Mouse (Mus musculus): ENCODE data around the gene Cmtm3. TPM values are rescaled to one million over a fixed set of nuclear protein-coding genes. Genes with fewer than 3 reads are reported as not detected.

Cmtm3 gene
- total and polyA plus RNA-seq, 3 experiments: 0.36 to 1.3 TPM; not detected in 1

DNA sequence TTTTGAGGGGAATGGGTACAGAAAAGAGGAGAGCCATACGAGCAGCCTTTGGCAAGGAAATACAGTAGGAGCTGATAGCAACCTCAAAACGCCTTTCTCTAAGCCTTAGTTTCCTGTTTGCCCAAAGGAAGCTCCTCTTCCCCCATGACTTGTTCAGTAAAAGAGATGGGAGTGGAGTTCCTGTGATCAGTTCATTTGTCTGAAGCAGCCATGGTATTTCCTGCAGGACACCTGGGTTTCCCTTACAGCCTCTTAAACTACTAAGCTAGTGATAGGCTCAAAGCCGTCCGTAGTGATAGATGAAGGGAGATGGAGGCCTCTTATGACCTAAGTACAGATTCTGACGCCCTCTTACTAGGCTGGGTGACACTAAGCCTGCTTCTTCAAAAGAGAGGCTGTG, 3.2 kb downstream of the Cmtm3 start:
- DNase-seq (ENCODE audit: low spot score) (no peak), ATAC-seq (ENCODE audit: extremely low read depth, insufficient number of reproducible peaks, low FRiP score, poor library complexity, severe bottlenecking) (no peak)
- no peaks in the 10 kb centered on the region for H3K9me3 ChIP-seq (replicated peaks)
- peaks cover 11% of the 10 kb centered on the region for H3K4me1 ChIP-seq (ENCODE audit: insufficient read depth, low read depth, low read length)
- no peak overlapping the region for H3K4me3 ChIP-seq (ENCODE audit: low read depth, low read length)
- H3K36me3 ChIP-seq (replicated peaks): no peaks in the 10 kb centered on the region
- H3K27me3 ChIP-seq (ENCODE audit: insufficient read depth, low read length): peaks cover 21% of the 10 kb centered on the region
- no peak for TF ChIP-seq CTCF (IDR thresholded peaks at IDR 0.05; ENCODE audit: low read depth, low read length)
- no peak for TF ChIP-seq GATA2 (IDR thresholded peaks at IDR 0.05; ENCODE audit: borderline replicate concordance, low read depth, low read length)
- TF ChIP-seq POLR2AphosphoS5 (IDR thresholded peaks at IDR 0.05; ENCODE audit: insufficient replicate concordance, low read depth, low read length): no peak
- no peak for TF ChIP-seq GATA1 (IDR thresholded peaks at IDR 0.05; ENCODE audit: borderline replicate concordance, low read length)
- no peak for TF ChIP-seq TAL1 (conservative IDR thresholded peaks at IDR 0.05; ENCODE audit: low read depth, low read length)

DNA sequence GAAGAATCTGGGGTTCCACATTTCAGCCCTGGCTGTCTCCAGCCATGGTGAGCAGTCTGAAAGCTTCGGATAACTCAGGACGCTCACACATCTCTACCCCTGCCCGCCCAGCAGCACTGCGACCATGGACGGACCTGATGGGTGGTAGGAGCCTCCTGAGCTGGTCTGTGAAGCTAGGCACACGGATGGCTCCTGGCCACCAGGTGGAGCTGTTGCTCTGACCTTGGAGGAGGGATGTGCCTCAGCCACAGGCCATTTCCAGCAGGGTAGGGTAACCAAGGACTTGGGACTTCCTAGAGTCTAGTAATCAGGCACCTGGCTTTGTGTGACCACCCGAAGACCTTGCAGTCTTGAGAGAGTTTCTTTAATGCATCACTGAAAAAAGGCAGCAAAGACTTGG, 4.7 kb downstream of the Cmtm3 start:
- Histone ChIP-seq H3K4me1 (ENCODE audit: insufficient read depth, low read depth, low read length) (peaks cover 11% of the 10 kb centered on the region), H3K36me3 (replicated peaks) (no peaks in the 10 kb centered on the region), H3K27me3 (ENCODE audit: insufficient read depth, low read length) (peaks cover 27% of the 10 kb centered on the region), H3K9me3 (replicated peaks) (no peaks in the 10 kb centered on the region), H3K4me3 (ENCODE audit: low read depth, low read length) (no peak overlapping the region)
- DNase-seq (ENCODE audit: low spot score) (peak; percentile 74), ATAC-seq (ENCODE audit: extremely low read depth, insufficient number of reproducible peaks, low FRiP score, poor library complexity, severe bottlenecking) (peak; percentile 76)
- TF ChIP-seq CTCF (IDR thresholded peaks at IDR 0.05; ENCODE audit: low read depth, low read length) (peak; percentile 74), TAL1 (conservative IDR thresholded peaks at IDR 0.05; ENCODE audit: low read depth, low read length) (no peak)

DNA sequence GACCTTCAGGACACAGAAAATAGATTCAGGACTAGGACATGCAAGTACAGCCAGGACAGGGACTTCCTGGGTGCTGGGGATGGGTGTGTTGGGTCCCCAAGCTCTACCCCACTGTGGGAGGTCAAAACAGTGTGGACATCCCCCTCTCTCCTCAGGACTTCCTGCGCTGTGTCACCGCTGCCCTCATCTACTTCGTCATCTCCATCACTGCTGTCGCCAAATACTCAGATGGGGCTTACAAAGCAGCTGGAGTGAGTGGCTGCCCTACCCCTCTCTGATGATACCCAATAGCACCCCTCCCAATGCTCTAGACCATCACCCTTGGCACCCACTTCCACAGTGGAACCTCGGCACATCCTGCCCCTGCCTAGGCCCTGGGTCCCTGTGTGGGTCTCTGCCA, 5.4 kb downstream of the Cmtm3 start:
- TF ChIP-seq CTCF (IDR thresholded peaks at IDR 0.05; ENCODE audit: low read depth, low read length) (no peak), TAL1 (conservative IDR thresholded peaks at IDR 0.05; ENCODE audit: low read depth, low read length) (no peak), GATA1 (IDR thresholded peaks at IDR 0.05; ENCODE audit: borderline replicate concordance, low read length) (no peak), GATA2 (IDR thresholded peaks at IDR 0.05; ENCODE audit: borderline replicate concordance, low read depth, low read length) (no peak), POLR2AphosphoS5 (IDR thresholded peaks at IDR 0.05; ENCODE audit: insufficient replicate concordance, low read depth, low read length) (no peak)
- Histone ChIP-seq H3K9me3 (replicated peaks) (no peaks in the 10 kb centered on the region), H3K4me1 (ENCODE audit: insufficient read depth, low read depth, low read length) (peaks cover 11% of the 10 kb centered on the region), H3K27me3 (ENCODE audit: insufficient read depth, low read length) (peaks cover 27% of the 10 kb centered on the region), H3K4me3 (ENCODE audit: low read depth, low read length) (no peak overlapping the region), H3K36me3 (replicated peaks) (no peaks in the 10 kb centered on the region)
- no peak for ATAC-seq (ENCODE audit: extremely low read depth, insufficient number of reproducible peaks, low FRiP score, poor library complexity, severe bottlenecking)
- DNase-seq (ENCODE audit: low spot score): no peak

DNA sequence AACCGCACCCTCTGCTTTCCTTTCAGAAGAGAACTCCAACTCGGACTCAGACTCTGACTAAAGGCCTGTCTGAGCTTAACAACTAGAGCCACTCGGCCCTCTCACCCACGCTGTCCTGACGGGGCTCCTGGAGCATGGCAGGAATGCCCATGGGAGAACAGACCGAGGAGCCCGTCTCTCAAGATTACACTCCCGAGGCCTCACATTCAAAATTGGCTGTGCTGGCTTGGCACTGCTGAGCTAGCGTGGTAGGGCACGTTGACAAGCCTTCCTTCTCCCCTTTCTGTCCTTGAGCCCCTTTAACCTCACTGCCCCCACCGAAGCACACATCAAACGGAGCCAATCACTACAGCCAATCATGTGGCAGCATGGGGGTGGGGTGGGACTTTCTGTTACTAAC, 7.5 kb downstream of the Cmtm3 start:
- no peaks in the 10 kb centered on the region for H3K36me3 ChIP-seq (replicated peaks)

DNA sequence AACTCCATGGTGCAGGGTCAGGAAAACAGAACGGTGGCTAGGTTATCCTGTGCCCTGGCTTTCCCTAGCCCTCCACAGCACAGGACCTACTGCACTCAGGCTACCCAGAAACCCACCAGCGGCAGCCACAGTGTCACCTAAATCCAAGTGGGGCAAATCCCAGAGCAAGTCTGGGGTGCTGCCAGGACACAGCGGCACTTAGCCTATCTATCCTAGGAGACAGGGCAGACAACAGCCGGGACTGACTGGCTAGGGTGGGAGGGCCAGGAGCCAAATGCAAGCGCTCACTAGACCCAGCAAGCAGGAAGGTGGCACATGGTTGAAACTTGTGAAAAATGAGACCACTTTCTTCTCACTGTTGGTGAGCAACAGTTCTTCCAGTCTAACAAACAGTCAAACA, 9.8 kb downstream of the Cmtm3 start:
- no peaks in the 10 kb centered on the region for H3K4me1 ChIP-seq (ENCODE audit: insufficient read depth, low read depth, low read length)
- no peak for TF ChIP-seq TAL1 (conservative IDR thresholded peaks at IDR 0.05; ENCODE audit: low read depth, low read length)
- TF ChIP-seq POLR2AphosphoS5 (IDR thresholded peaks at IDR 0.05; ENCODE audit: insufficient replicate concordance, low read depth, low read length): no peak
- TF ChIP-seq GATA2 (IDR thresholded peaks at IDR 0.05; ENCODE audit: borderline replicate concordance, low read depth, low read length): no peak
- no peak for TF ChIP-seq CTCF (IDR thresholded peaks at IDR 0.05; ENCODE audit: low read depth, low read length)
- no peak for TF ChIP-seq GATA1 (IDR thresholded peaks at IDR 0.05; ENCODE audit: borderline replicate concordance, low read length)
- no peak for DNase-seq (ENCODE audit: low spot score)
- H3K36me3 ChIP-seq (replicated peaks): no peaks in the 10 kb centered on the region
- peaks cover 9% of the 10 kb centered on the region; the same call in 1 of the 2 replicates for H3K27me3 ChIP-seq (ENCODE audit: insufficient read depth, low read length)
- ATAC-seq (ENCODE audit: extremely low read depth, insufficient number of reproducible peaks, low FRiP score, poor library complexity, severe bottlenecking): no peak
- H3K9me3 ChIP-seq (replicated peaks): no peaks in the 10 kb centered on the region
- no peak overlapping the region for H3K4me3 ChIP-seq (ENCODE audit: low read depth, low read length)

More for the DNA sequence above, 7.5 kb downstream of the Cmtm3 start:
- no peaks in the 10 kb centered on the region for H3K4me1 ChIP-seq (ENCODE audit: insufficient read depth, low read depth, low read length)
- H3K9me3 ChIP-seq (replicated peaks): no peaks in the 10 kb centered on the region
- DNase-seq (ENCODE audit: low spot score) (no peak), ATAC-seq (ENCODE audit: extremely low read depth, insufficient number of reproducible peaks, low FRiP score, poor library complexity, severe bottlenecking) (no peak)
- TF ChIP-seq POLR2AphosphoS5 (IDR thresholded peaks at IDR 0.05; ENCODE audit: insufficient replicate concordance, low read depth, low read length) (no peak), CTCF (IDR thresholded peaks at IDR 0.05; ENCODE audit: low read depth, low read length) (no peak), GATA2 (IDR thresholded peaks at IDR 0.05; ENCODE audit: borderline replicate concordance, low read depth, low read length) (no peak), GATA1 (IDR thresholded peaks at IDR 0.05; ENCODE audit: borderline replicate concordance, low read length) (no peak), TAL1 (conservative IDR thresholded peaks at IDR 0.05; ENCODE audit: low read depth, low read length) (no peak)
- no peak overlapping the region for H3K4me3 ChIP-seq (ENCODE audit: low read depth, low read length)
- peaks cover 11% of the 10 kb centered on the region for H3K27me3 ChIP-seq (ENCODE audit: insufficient read depth, low read length)

DNA sequence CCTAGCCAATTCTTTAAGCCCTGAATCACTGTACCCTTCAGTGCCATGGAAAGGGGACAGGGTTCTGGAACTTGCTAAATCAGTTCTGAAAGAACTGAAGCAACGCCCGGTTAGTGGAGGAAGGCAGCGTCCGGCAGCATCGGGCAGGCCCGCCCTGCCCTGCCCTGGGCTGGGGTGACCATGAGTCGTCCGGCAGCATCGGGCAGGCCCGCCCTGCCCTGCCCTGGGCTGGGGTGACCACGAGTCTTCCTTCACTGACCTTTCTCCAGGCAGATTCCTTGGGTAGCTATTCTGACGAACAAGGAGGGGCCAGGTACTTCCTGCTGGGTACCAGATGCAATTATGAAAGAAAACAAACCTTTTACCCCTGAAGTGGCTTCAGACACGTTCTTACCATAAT, 10.8 kb downstream of the Cmtm3 start:
- H3K9me3 ChIP-seq (replicated peaks): no peaks in the 10 kb centered on the region
- H3K27me3 ChIP-seq (ENCODE audit: insufficient read depth, low read length): peaks cover 5% of the 10 kb centered on the region; the same call in 1 of the 2 replicates
- ATAC-seq (ENCODE audit: extremely low read depth, insufficient number of reproducible peaks, low FRiP score, poor library complexity, severe bottlenecking): no peak
- H3K36me3 ChIP-seq (replicated peaks): no peaks in the 10 kb centered on the region
- H3K4me3 ChIP-seq (ENCODE audit: low read depth, low read length): no peak overlapping the region
- DNase-seq (ENCODE audit: low spot score): no peak
- H3K4me1 ChIP-seq (ENCODE audit: insufficient read depth, low read depth, low read length): no peaks in the 10 kb centered on the region
- TF ChIP-seq TAL1 (conservative IDR thresholded peaks at IDR 0.05; ENCODE audit: low read depth, low read length) (no peak), POLR2AphosphoS5 (IDR thresholded peaks at IDR 0.05; ENCODE audit: insufficient replicate concordance, low read depth, low read length) (no peak), GATA1 (IDR thresholded peaks at IDR 0.05; ENCODE audit: borderline replicate concordance, low read length) (no peak), CTCF (IDR thresholded peaks at IDR 0.05; ENCODE audit: low read depth, low read length) (no peak), GATA2 (IDR thresholded peaks at IDR 0.05; ENCODE audit: borderline replicate concordance, low read depth, low read length) (no peak)
